Mouse (Mus musculus): Measurements from ENCODE around the gene Tgfa. TPM values are rescaled to one million over a fixed set of nuclear protein-coding genes. Genes with fewer than 3 reads are reported as not detected.

Gene Tgfa
- polyA plus RNA-seq, 1 experiment from 2014 or later = 9.5 TPM

DNA sequence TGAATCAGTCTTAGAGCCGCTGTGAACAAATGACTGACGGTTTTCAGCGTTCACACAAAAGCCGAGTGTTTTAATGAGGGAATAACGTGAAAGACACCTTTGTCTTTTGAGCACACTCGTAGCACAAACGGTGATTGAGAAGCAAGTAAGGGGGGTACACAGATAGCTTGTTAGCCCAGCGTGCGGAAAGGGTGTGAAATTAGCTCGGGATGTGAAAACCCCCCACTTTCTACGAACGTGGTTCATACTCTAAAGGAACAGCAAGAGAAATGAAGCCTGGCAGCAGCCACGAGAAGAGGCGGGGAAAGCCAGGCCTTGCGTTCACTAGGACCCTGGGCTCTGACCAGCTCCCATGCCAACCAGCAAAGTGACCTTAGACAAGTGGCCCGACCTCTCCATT is 54.0 kb downstream of the Tgfa start:
- H3K4me3 ChIP-seq = no peak overlapping the region
- H3K27ac ChIP-seq = peak overlapping the region; percentile 58; the same call in 1 of the 2 replicates
- H3K9me3 ChIP-seq = no peaks in the 10 kb centered on the region
- 24% methylated on average over 16 of the region's 16 CpGs for WGBS
- peaks cover 15% of the 10 kb centered on the region; the same call in 1 of the 2 replicates for H3K4me1 ChIP-seq (replicated peaks)
- no peaks in the 10 kb centered on the region for H3K27me3 ChIP-seq
- H3K9ac ChIP-seq = no peak overlapping the region
- peak overlapping the region; percentile 29; the same call in 1 of the 2 replicates for H3K4me2 ChIP-seq
- 0 out of 2 replicates have a peak, but pooled peaks have one; percentile 21 for ATAC-seq (ENCODE audit: low FRiP score)
- no peaks in the 10 kb centered on the region for H3K36me3 ChIP-seq

DNA sequence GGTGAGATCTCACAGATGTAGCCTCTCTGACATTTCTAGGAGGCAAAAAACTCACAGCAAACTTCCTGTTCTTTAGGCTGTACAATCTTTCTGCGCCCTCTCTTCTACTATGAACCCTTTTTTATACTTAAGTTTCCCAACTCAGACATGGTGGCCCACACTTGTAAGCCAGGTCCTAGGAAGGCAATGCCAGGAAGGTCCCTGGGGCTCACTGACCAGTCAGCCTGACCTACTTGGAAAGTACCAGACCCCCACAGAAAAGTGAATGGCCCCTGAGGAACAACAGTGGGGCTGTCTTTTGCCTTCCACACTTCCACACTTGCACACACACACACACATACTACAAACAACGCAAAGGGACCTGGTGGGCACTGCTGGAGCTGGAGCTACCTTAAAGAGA is 55.2 kb downstream of the Tgfa start:
- WGBS = 82% methylated on average over 2 of the region's 2 CpGs
- no peak overlapping the region for H3K4me3 ChIP-seq
- H3K9me3 ChIP-seq = no peaks in the 10 kb centered on the region
- no peak for ATAC-seq (ENCODE audit: low FRiP score)
- H3K4me1 ChIP-seq (replicated peaks) = peaks cover 15% of the 10 kb centered on the region; the same call in 1 of the 2 replicates
- no peak overlapping the region for H3K27ac ChIP-seq
- H3K36me3 ChIP-seq = no peaks in the 10 kb centered on the region
- no peak overlapping the region for H3K4me2 ChIP-seq
- no peaks in the 10 kb centered on the region for H3K27me3 ChIP-seq
- H3K9ac ChIP-seq = no peak overlapping the region

DNA sequence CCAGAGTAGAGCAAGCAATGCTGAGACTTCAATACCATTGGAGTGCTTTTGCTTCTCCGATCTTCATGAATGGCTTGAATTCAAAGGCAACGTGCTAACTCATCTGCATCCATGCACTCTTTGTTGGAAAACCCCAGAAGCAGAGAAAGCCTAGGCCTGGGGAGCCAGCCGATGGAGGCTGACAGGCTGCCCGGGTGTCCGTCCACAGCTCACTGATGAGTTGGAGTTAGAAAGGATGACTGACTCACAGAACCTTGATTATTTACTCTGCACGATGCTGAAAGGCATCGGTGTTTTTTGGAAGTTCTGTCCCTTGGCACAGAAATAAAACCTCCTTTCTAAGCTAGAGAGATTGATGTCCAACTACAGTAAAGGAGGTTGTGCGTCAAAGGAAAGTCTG is 55.8 kb downstream of the Tgfa start:
- no peak for ATAC-seq (ENCODE audit: low FRiP score)

DNA sequence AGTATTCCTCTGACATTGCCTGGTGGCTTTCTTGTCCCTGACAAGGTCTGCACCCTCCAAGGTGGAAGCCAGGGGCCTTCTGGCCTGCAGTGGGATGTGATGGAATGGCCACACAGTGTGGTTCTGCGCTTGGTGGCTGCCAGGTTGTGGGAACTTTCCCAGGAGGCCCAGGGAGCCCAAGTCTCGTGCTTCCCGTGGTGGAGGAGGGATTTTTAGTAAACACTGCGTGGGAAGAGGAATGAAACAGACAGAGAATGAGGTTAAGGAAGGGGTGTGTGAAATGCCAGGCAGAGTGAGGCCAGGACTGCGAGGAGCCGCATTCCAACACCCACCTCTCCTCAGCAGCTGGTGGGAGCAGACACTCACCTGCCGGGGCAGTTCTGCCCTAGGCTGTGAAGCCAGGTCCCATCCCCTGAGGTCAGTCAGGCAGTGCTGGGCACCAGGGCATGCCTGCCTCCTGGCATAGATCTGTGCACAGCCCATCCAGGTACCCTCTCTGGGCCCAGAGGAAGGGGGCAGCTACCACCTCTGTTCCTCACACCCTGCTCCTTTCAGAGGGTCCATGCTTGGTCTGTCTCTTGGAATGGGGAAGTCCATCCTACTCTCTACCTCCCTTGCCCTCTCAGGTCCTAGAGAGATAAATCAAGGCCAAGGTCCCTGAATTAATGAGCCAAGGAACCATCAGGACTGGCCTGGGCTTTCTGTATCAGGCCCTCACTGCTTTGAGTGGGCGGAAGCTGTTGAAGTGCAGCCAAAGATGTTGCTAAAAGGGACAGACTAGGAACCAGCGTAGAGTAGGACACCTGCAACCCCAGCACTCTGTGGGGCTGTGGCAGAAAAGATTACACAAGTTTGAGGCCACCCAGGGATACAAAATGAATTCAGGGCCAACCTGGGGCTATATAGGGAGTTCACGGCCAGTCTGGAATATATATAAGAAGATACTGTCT is 57.4 kb downstream of the Tgfa start:
- Histone ChIP-seq H3K27ac (no peak overlapping the region), H3K9me3 (no peaks in the 10 kb centered on the region), H3K4me1 (replicated peaks) (peaks cover 15% of the 10 kb centered on the region; the same call in 1 of the 2 replicates), H3K27me3 (no peaks in the 10 kb centered on the region), H3K4me3 (no peak overlapping the region), H3K36me3 (no peaks in the 10 kb centered on the region), H3K4me2 (no peak overlapping the region), H3K9ac (no peak overlapping the region)
- 80% methylated on average over 10 of the region's 10 CpGs for WGBS
- no peak for ATAC-seq (ENCODE audit: low FRiP score)

More for the DNA sequence above, 55.8 kb downstream of the Tgfa start:
- no peaks in the 10 kb centered on the region for H3K27me3 ChIP-seq
- no peaks in the 10 kb centered on the region for H3K9me3 ChIP-seq
- H3K27ac ChIP-seq = no peak overlapping the region
- 60% methylated on average over 8 of the region's 8 CpGs for WGBS
- peaks cover 15% of the 10 kb centered on the region; the same call in 1 of the 2 replicates for H3K4me1 ChIP-seq (replicated peaks)
- H3K9ac ChIP-seq = no peak overlapping the region
- no peaks in the 10 kb centered on the region for H3K36me3 ChIP-seq
- no peak overlapping the region for H3K4me3 ChIP-seq
- no peak overlapping the region for H3K4me2 ChIP-seq

DNA sequence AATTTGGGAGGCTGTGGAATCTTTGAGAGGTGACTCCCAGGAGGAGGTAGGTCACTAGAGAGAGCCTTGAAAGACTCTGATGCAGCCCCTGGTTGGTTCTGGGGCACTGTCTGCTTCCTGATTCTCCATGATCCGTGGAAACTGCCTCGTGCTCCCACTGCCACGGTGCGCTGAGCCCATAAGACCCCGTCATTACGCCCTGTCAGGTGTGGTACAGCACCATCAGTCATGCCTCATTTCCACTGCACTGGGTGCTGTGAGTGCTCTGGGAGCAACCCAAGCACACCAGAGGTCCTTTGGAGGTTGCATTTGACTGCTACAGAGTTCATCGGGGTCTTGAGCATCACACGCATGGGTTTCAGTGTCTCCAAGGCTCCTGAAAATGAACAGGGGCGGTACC is 60.9 kb downstream of the Tgfa start:
- Histone ChIP-seq H3K27me3 (no peaks in the 10 kb centered on the region), H3K4me3 (no peak overlapping the region), H3K36me3 (no peaks in the 10 kb centered on the region), H3K9ac (no peak overlapping the region), H3K27ac (no peak overlapping the region), H3K4me1 (replicated peaks) (0 out of 2 replicates have a peak, but pooled peaks cover 7% of the 10 kb centered on the region), H3K4me2 (no peak overlapping the region), H3K9me3 (no peaks in the 10 kb centered on the region)
- 80% methylated on average over 9 of the region's 9 CpGs for WGBS
- no peak for ATAC-seq (ENCODE audit: low FRiP score)

DNA sequence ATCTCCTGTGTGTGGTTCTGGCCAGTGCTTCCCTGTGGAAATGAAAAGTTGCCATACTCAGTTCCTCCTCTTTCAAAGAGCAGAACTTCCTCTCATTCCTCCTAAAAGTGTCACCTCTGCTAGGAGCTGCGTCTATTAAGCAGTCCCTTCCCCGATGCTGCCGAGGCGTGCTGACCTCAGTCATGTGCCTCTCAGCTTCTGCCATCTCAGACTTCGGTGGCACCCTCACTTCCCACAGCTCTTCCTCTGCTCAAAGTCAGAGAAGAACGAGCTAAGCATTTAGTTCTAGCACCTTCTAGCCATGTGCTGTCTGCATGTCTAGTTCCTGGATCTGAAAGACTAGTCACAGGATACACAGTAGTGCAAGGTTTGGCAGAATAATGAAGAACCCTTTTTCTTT is 64.2 kb downstream of the Tgfa start:
- Histone ChIP-seq H3K27me3 (no peaks in the 10 kb centered on the region), H3K36me3 (no peaks in the 10 kb centered on the region), H3K9ac (no peak overlapping the region), H3K9me3 (no peaks in the 10 kb centered on the region), H3K4me1 (replicated peaks) (0 out of 2 replicates have a peak, but pooled peaks cover 7% of the 10 kb centered on the region), H3K27ac (no peak overlapping the region), H3K4me2 (no peak overlapping the region), H3K4me3 (no peak overlapping the region)
- WGBS = 92% methylated on average over 6 of the region's 6 CpGs
- no peak for ATAC-seq (ENCODE audit: low FRiP score)

DNA sequence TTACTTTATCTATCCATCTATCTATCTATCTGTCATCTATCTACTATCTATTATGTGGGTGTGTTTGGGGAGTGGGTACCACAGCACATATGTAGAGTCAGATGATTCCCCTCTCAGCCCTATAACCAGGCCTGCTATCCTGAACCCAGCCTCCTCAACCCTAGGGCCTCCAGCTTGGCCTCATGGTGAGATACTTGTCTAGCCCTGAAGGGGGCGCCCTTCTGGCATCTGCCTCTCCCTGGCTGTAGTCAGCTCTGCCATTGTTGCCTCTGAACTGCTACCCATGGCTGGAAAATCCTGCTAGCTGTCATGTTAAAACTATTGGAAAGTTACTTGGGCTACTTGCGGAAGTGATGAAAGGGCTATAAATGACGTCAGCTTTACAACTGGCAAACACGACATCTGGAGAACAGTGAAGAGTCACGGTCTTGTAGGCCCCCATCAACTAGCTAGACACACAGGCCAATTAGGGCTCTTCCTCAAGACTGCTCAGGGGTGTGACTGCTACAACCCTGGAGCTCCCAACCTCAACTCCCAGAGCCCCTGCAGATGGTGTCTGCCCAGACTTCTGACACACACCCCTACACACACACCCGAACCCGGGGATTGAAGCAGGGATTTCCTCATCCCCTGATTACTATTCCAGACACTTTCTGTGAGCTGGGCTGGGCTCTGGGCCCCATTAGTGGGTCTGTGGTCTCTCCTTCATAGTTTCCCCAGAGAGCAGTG is 65.5 kb downstream of the Tgfa start:
- Histone ChIP-seq H3K27me3 (no peaks in the 10 kb centered on the region), H3K4me1 (replicated peaks) (0 out of 2 replicates have a peak, but pooled peaks cover 7% of the 10 kb centered on the region), H3K4me2 (no peak overlapping the region), H3K27ac (no peak overlapping the region), H3K4me3 (no peak overlapping the region), H3K9me3 (no peaks in the 10 kb centered on the region), H3K9ac (no peak overlapping the region), H3K36me3 (no peaks in the 10 kb centered on the region)
- no peak for ATAC-seq (ENCODE audit: low FRiP score)
- 79% methylated on average over 7 of the region's 7 CpGs for WGBS

DNA sequence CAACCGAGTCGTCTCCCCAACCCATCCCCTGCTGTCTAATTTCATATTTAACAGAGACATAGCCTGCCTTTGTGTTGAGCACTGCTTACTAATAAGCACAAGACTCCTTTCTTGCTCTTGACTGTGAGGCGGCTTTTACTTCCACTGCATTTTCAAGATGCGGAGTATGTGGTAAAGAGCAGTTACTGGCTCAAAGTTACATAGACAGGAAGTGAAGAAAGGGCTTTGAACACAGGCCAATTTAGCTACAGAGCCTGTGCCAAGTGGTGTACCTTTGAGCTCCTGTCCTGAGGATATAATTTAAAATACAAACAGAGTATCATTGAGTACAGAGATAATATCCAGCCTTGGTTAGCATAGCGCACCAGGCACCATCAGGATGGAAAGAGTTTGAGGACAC is 71.8 kb downstream of the Tgfa start:
- H3K36me3 ChIP-seq = no peaks in the 10 kb centered on the region
- no peak overlapping the region for H3K27ac ChIP-seq
- H3K27me3 ChIP-seq = no peaks in the 10 kb centered on the region
- H3K9me3 ChIP-seq = no peaks in the 10 kb centered on the region
- no peak overlapping the region for H3K4me2 ChIP-seq
- no peak for ATAC-seq (ENCODE audit: low FRiP score)
- H3K4me1 ChIP-seq (replicated peaks) = no peaks in the 10 kb centered on the region
- H3K4me3 ChIP-seq = no peak overlapping the region
- WGBS = 88% methylated on average over 5 of the region's 5 CpGs
- no peak overlapping the region for H3K9ac ChIP-seq

DNA sequence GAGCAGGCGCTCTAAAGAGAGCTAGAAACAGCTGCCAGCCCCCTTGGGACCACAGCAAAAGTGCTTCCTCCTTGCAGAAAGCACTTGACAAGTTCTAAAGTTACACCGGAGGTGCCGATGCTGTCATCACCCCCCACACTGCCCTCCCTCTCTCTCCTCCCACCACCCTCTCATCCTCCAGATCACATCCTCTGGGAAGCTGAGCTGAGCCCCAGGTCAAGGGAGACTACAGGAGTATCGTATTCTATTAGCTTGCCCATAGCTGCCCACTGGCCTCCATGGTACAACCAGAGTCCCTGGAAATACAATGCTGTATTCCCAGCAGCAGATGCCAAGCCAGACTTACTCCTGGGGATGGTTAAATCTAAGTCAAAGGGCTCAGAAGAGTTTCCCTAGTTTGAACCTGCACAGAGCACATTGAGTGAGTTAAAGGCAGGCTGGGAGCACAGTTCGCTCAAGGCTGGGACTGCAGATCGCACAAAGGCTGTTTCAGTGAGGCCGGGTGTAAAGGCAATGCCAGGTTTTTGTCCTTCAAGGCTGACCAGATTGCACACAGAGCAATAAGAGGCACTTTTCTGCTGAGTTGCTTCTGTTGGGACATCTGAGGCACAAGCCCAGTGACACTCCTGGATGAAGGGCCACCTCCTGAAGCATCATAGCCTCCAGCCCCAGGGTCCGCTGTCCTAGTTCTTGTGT is 75.5 kb downstream of the Tgfa start:
- H3K9me3 ChIP-seq = no peaks in the 10 kb centered on the region
- no peak overlapping the region for H3K4me2 ChIP-seq
- H3K4me3 ChIP-seq = no peak overlapping the region
- H3K9ac ChIP-seq = no peak overlapping the region
- H3K4me1 ChIP-seq (replicated peaks) = peaks cover 6% of the 10 kb centered on the region; the same call in 1 of the 2 replicates
- no peaks in the 10 kb centered on the region for H3K27me3 ChIP-seq
- no peak for ATAC-seq (ENCODE audit: low FRiP score)
- H3K27ac ChIP-seq = no peak overlapping the region
- H3K36me3 ChIP-seq = no peaks in the 10 kb centered on the region
- 82% methylated on average over 8 of the region's 8 CpGs for WGBS

DNA sequence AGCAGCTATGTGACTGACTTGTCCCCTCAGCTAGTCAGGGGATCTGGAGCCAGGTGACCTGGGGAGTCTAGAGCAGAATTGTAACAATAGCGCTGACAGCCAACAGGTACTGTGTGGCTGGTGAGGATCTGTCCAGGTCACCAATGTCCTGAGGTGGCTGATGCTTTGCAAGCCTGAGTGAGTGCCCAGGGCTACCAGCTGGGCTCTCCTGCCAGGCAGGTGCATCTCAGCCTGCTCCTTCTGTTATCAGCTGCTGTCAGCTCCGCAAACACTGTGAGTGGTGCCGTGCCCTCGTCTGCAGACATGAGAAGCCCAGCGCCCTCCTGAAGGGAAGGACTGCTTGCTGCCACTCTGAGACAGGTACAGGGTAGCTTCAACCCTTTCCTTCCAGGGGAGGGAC is 76.1 kb downstream of the Tgfa start:
- no peak overlapping the region for H3K9ac ChIP-seq
- no peaks in the 10 kb centered on the region for H3K27me3 ChIP-seq
- no peak overlapping the region for H3K27ac ChIP-seq
- no peaks in the 10 kb centered on the region for H3K36me3 ChIP-seq
- H3K9me3 ChIP-seq = no peaks in the 10 kb centered on the region
- ATAC-seq (ENCODE audit: low FRiP score) = no peak
- peaks cover 6% of the 10 kb centered on the region; the same call in 1 of the 2 replicates for H3K4me1 ChIP-seq (replicated peaks)
- H3K4me3 ChIP-seq = no peak overlapping the region
- no peak overlapping the region for H3K4me2 ChIP-seq
- WGBS = 82% methylated on average over 5 of the region's 5 CpGs

DNA sequence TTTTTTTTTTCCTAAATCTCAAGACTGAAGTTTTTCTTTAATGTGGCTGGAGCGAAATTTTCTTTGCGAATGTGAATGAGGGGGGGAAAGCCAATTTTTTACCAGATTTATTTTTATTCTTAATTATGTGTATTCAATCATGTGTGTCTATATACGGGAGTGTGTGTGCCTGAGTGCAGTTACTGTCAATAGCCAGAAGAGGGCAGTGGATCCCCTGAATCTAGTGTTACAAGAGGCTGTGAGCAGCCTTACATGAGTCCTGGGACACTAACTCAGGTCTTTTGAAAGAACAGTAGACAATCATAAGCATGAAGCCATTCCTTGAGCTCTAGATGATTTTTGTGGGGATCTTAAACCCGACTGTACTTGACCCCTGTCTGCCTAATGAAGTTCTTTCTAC is 80.7 kb downstream of the Tgfa start:
- no peak overlapping the region for H3K27ac ChIP-seq
- ATAC-seq (ENCODE audit: low FRiP score) = no peak
- H3K9ac ChIP-seq = no peak overlapping the region
- no peak overlapping the region for H3K4me3 ChIP-seq
- no peaks in the 10 kb centered on the region for H3K27me3 ChIP-seq
- H3K4me1 ChIP-seq (replicated peaks) = peaks cover 6% of the 10 kb centered on the region; the same call in 1 of the 2 replicates
- no peaks in the 10 kb centered on the region for H3K36me3 ChIP-seq
- WGBS = 88% methylated on average over 4 of the region's 4 CpGs
- no peaks in the 10 kb centered on the region for H3K9me3 ChIP-seq
- no peak overlapping the region for H3K4me2 ChIP-seq

DNA sequence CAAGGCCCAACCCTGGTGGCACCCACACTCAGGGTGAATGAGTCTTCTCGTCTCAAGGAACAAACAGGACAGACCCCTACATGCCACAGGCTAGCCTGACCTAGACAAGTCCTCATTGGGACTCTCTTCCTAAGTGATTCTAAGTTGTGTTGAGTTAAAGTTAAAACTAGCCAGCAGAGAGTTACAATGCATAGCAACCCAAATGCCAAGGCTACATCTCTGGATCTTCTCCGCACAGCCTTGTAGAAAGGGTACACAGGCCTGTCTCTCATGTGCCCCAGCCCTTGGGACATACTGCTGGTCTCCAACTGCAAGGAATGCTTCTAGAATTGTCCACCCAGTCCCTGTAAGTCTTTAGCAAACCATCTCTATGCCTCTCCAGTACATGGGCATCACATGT is 81.8 kb downstream of the Tgfa start:
- no peak overlapping the region for H3K9ac ChIP-seq
- H3K27me3 ChIP-seq = no peaks in the 10 kb centered on the region
- no peak overlapping the region for H3K4me3 ChIP-seq
- H3K27ac ChIP-seq = no peak overlapping the region
- H3K36me3 ChIP-seq = no peaks in the 10 kb centered on the region
- 84% methylated on average over 2 of the region's 2 CpGs for WGBS
- H3K9me3 ChIP-seq = no peaks in the 10 kb centered on the region
- no peak for ATAC-seq (ENCODE audit: low FRiP score)
- no peak overlapping the region for H3K4me2 ChIP-seq
- H3K4me1 ChIP-seq (replicated peaks) = peaks cover 6% of the 10 kb centered on the region; the same call in 1 of the 2 replicates
